Mouse (Mus musculus) liver, embryonic 14 days (tissue): ENCODE data around the gene Mipol1. TPM values are rescaled to one million over a fixed set of nuclear protein-coding genes. Genes with fewer than 3 reads are reported as not detected.

Source experiments
- polyA plus RNA-seq: library from polyadenylated mRNA; depleted of rRNA; stranded (reverse); fragments of >200 nt; gene quantifications from 2 replicates; pipeline ENCODE4 v1.2.3, GENCODE M21; 2012; rRNA removed

The Mipol1 gene
- 1.6 and 1.7 TPM in 2 replicates for polyA plus RNA-seq

DNA sequence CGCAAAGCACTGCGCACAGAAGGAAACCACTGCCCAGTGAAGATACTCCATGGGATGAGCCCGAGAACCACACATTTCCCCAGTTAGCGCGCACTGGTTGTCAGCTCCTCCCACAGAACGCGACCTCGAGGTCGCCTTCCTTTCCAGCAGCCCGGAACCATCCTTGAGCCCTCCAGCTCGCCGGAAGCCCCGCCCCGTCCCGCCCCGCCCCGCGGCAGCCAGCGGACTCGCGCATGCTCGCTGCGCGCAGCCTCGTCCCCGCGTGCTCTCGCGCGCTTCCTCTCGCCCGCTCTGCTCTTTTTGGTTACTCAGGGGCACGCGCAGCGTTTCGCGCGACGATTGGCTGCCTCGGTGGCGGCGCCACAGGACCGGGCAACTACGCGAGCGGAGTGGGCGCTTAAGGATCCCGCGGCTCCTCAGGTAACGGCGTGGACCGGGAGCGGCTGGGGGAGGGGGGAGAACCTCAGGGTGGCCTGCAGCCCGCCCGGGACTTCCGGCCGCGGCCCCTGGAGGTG, at the start of gene Mipol1, which contains the start of gene Prps1l3:
Gene Mipol1, plus strand, starts transcription at position 236 of the 515 bp plus-strand sequence.
Gene Prps1l3, plus strand, starts transcription at position 221 of the 515 bp plus-strand sequence.

GRCm38 (mm10) chr12:57197363-57198026, 32.7 kb upstream of the Mipol1 start, which contains the start of gene Slc25a21:
TSS of gene Slc25a21 (minus strand) at chr12:57197472.

Other genes starting within 250 kb of the Mipol1 start
- gene Slc25a21, start 33.0 kb upstream of the Mipol1 start, polyA plus RNA-seq, result 8.5 and 10.6 TPM in 2 replicates
- 19.1 and 24.1 TPM in 2 replicates for gene Prps1l3, start within 50 bp of the Mipol1 start, polyA plus RNA-seq